Mouse (Mus musculus): ENCODE results near the gene Car1.

DNA sequence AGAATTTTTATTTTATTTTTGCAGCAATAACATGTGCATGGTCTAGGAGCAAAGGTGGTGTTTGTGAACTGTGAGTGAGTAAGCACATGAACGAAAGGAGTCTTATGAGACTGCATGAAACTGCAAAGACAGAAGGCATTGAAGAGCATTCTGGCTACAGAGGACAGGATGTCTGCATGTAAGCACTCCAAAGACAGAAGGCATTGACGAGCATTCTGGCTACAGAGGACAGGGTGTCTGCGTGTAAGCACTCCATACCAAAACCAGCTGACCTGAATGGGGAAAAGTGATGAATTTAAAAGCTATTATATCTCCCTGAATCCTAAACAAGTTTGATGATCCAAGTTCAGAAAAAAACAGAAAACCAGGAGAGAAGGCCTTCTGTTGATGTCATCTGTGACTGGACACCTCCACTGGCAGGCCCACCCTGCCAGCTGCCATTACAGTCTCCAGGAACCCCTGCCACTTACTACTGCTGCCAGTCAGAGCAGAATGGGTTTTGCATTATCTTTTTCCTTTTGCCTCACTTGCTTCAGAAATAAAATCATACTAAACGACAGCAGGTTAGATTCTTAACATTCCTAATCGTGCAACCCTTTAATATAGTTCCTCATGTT, 23.2 kb upstream of the Car1 start:
- TF ChIP-seq CTCF (IDR thresholded peaks at IDR 0.05; ENCODE audit: extremely low read depth, insufficient read depth, insufficient read length, insufficient replicate concordance) (no peak), POLR2A (IDR thresholded peaks at IDR 0.05; ENCODE audit: low read depth, low read length) (no peak)

Measured in spleen, adult 2 months (tissue).